Mouse (Mus musculus) C2C12 (cell line): ENCODE measurements around the gene Scn4a.

Experiments used
- CTCF ChIP-seq: IDR thresholded peaks from one replicate; pipeline ENCODE4 v1.5.1; 2011; ENCODE audit not compliant: control insufficient read depth, insufficient read depth, insufficient read length
- FOSL1 ChIP-seq: IDR thresholded peaks from one replicate; pipeline ENCODE4 v1.8.0; 2011; ENCODE audit warnings: mild to moderate bottlenecking, low read length; ENCODE audit not compliant: poor library complexity, insufficient read depth, severe bottlenecking
- MAX ChIP-seq: IDR thresholded peaks from one replicate; pipeline ENCODE4 v1.6.1; 2011; ENCODE audit warnings: mild to moderate bottlenecking, control low read depth
- USF1 ChIP-seq: IDR thresholded peaks from one replicate; pipeline ENCODE4 v1.6.1; 2011; ENCODE audit warnings: low read depth, mild to moderate bottlenecking, control low read depth, moderate library complexity

GRCm38 (mm10) chr11:106306758-106307157 is 46.3 kb downstream of the Scn4a start:
- TF ChIP-seq CTCF (no peak), FOSL1 (no peak), MAX (no peak), USF1 (no peak)
